17 mouse cellular contexts compared by ENCODE assay signal in genomic region chr10:116362645-116363044, GRCm38 (mm10).
DNase-seq lines count a peak whose midpoint lies in the region; ATAC-seq and TF ChIP-seq lines count a peak whose summit lies in the region.
"Had no signal": no experiment of that assay in that cellular context is flagged by ENCODE, and none has a peak within 500 bp of the region (broad histone marks: within the 10 kb centered on the region; RNA-seq: fewer than 3 reads in every experiment).

No protein-coding gene starts in this region.

- 69% methylated on average over 8 of the region's 8 CpGs for WGBS in forebrain, embryonic 14.5 days
- 88% methylated on average over 8 of the region's 8 CpGs for WGBS in forebrain, embryonic 11.5 days
- WGBS in midbrain, embryonic 15.5 days, result 51% methylated on average over 8 of the region's 8 CpGs
- WGBS in midbrain, postnatal 0 days, result 44% methylated on average over 8 of the region's 8 CpGs
- 56% methylated on average over 8 of the region's 8 CpGs for WGBS in hindbrain, embryonic 15.5 days

- no peaks in the 10 kb centered on the region for H3K36me3 ChIP-seq in forebrain, embryonic 14.5 days (ENCODE audit: control insufficient read depth, insufficient read depth, low read length)
- H3K36me3 ChIP-seq in forebrain, embryonic 11.5 days (ENCODE audit: control insufficient read depth, insufficient read depth, low read length), result no peaks in the 10 kb centered on the region
- H3K36me3 ChIP-seq in midbrain, embryonic 15.5 days (replicated peaks), result no peaks in the 10 kb centered on the region
- H3K36me3 ChIP-seq in midbrain, postnatal 0 days (ENCODE audit: insufficient read depth, low read length), result no peaks in the 10 kb centered on the region
- H3K36me3 ChIP-seq in hindbrain, embryonic 15.5 days, result no peaks in the 10 kb centered on the region
- H3K36me3 ChIP-seq: embryonic facial prominence, embryonic 10.5 days; limb, embryonic 12.5 days; liver, embryonic 13.5 days; lung, embryonic 15.5 days had no signal

- no peak for DNase-seq in forebrain, embryonic 14.5 days (ENCODE audit: low spot score)
- DNase-seq in forebrain, embryonic 11.5 days (ENCODE audit: low spot score), result no peak
- DNase-seq in midbrain, postnatal 0 days (ENCODE audit: low spot score), result no peak
- DNase-seq in retina, embryonic 14.5 days (ENCODE audit: low spot score), result no peak
- no peak for DNase-seq in kidney, adult 8-10 months
- DNase-seq: adrenal gland, postnatal 10 days; B cell, adult 2 months; kidney, postnatal 10 days; liver, embryonic 13.5 days; thymus, adult 18-20 months had no signal

- H3K4me2 ChIP-seq in forebrain, embryonic 14.5 days (ENCODE audit: low read length), result no peak overlapping the region
- no peak overlapping the region for H3K4me2 ChIP-seq in forebrain, embryonic 11.5 days (ENCODE audit: low read depth, low read length, severe bottlenecking)
- no peak overlapping the region for H3K4me2 ChIP-seq in midbrain, embryonic 15.5 days
- no peak overlapping the region for H3K4me2 ChIP-seq in midbrain, postnatal 0 days (ENCODE audit: low read depth, low read length, poor library complexity, severe bottlenecking)
- H3K4me2 ChIP-seq in hindbrain, embryonic 15.5 days, result no peak overlapping the region
- H3K4me2 ChIP-seq: heart, embryonic 12.5 days; limb, embryonic 12.5 days; liver, embryonic 13.5 days; lung, embryonic 15.5 days had no signal

- H3K9ac ChIP-seq in forebrain, embryonic 14.5 days (ENCODE audit: low read length), result no peak overlapping the region
- no peak overlapping the region for H3K9ac ChIP-seq in forebrain, embryonic 11.5 days (ENCODE audit: low read length)
- H3K9ac ChIP-seq in midbrain, embryonic 15.5 days, result no peak overlapping the region
- no peak overlapping the region for H3K9ac ChIP-seq in midbrain, postnatal 0 days (replicated peaks; ENCODE audit: low read length, poor library complexity, severe bottlenecking)
- H3K9ac ChIP-seq in hindbrain, embryonic 15.5 days, result no peak overlapping the region
- H3K9ac ChIP-seq: heart, embryonic 12.5 days; limb, embryonic 12.5 days; liver, embryonic 13.5 days; lung, embryonic 15.5 days had no signal

- no peak for TF ChIP-seq CTCF in midbrain, postnatal 0 days (IDR thresholded peaks at IDR 0.05)

- H3K4me3 ChIP-seq in forebrain, embryonic 14.5 days (ENCODE audit: low read depth, low read length), result no peak overlapping the region
- H3K4me3 ChIP-seq in forebrain, embryonic 11.5 days (ENCODE audit: low read depth, low read length), result no peak overlapping the region
- no peak overlapping the region for H3K4me3 ChIP-seq in midbrain, embryonic 15.5 days
- no peak overlapping the region for H3K4me3 ChIP-seq in midbrain, postnatal 0 days (ENCODE audit: low read depth, low read length)
- no peak overlapping the region for H3K4me3 ChIP-seq in hindbrain, embryonic 15.5 days
- H3K4me3 ChIP-seq: embryonic facial prominence, embryonic 10.5 days; heart, embryonic 12.5 days; limb, embryonic 12.5 days; liver, embryonic 13.5 days; lung, embryonic 15.5 days had no signal

- ATAC-seq in forebrain, embryonic 14.5 days, result peak; percentile 43; the same call in 1 of the 2 replicates
- no peak for ATAC-seq in forebrain, embryonic 11.5 days (replicated peaks; ENCODE audit: low FRiP score)
- ATAC-seq in midbrain, embryonic 15.5 days (replicated peaks), result peak; percentile 69
- ATAC-seq in midbrain, postnatal 0 days (ENCODE audit: low FRiP score), result no peak
- peak; percentile 42; the same call in 1 of the 2 replicates for ATAC-seq in hindbrain, embryonic 15.5 days (ENCODE audit: low FRiP score, low read depth)
- ATAC-seq: intestine, embryonic 16.5 days had no signal

- no peak overlapping the region for H3K27ac ChIP-seq in forebrain, embryonic 14.5 days (ENCODE audit: low read depth, low read length)
- no peak overlapping the region for H3K27ac ChIP-seq in forebrain, embryonic 11.5 days (ENCODE audit: low read depth, low read length)
- H3K27ac ChIP-seq in midbrain, embryonic 15.5 days, result peak overlapping the region; percentile 38; the same call in 1 of the 2 replicates
- H3K27ac ChIP-seq in midbrain, postnatal 0 days (ENCODE audit: low read depth, low read length), result no peak overlapping the region
- H3K27ac ChIP-seq in hindbrain, embryonic 15.5 days (replicated peaks), result peak overlapping the region; percentile 62
- H3K27ac ChIP-seq: embryonic facial prominence, embryonic 10.5 days; limb, embryonic 12.5 days; liver, embryonic 13.5 days; lung, embryonic 15.5 days had no signal

- H3K27me3 ChIP-seq in forebrain, embryonic 14.5 days (replicated peaks; ENCODE audit: control insufficient read depth, insufficient read depth, low read length), result no peaks in the 10 kb centered on the region
- H3K27me3 ChIP-seq in forebrain, embryonic 11.5 days (ENCODE audit: control insufficient read depth, insufficient read depth, low read length), result no peaks in the 10 kb centered on the region
- H3K27me3 ChIP-seq in midbrain, embryonic 15.5 days (replicated peaks), result no peaks in the 10 kb centered on the region
- no peaks in the 10 kb centered on the region for H3K27me3 ChIP-seq in midbrain, postnatal 0 days (ENCODE audit: insufficient read depth, low read length)
- H3K27me3 ChIP-seq in hindbrain, embryonic 15.5 days, result no peaks in the 10 kb centered on the region
- H3K27me3 ChIP-seq: heart, embryonic 12.5 days; limb, embryonic 12.5 days; liver, embryonic 13.5 days; lung, embryonic 15.5 days had no signal

- H3K9me3 ChIP-seq in forebrain, embryonic 14.5 days (replicated peaks; ENCODE audit: control insufficient read depth, low read length), result no peaks in the 10 kb centered on the region
- H3K9me3 ChIP-seq in forebrain, embryonic 11.5 days (ENCODE audit: control insufficient read depth, low read length), result no peaks in the 10 kb centered on the region
- H3K9me3 ChIP-seq in midbrain, embryonic 15.5 days, result no peaks in the 10 kb centered on the region
- no peaks in the 10 kb centered on the region for H3K9me3 ChIP-seq in midbrain, postnatal 0 days (ENCODE audit: low read length)
- H3K9me3 ChIP-seq in hindbrain, embryonic 15.5 days, result no peaks in the 10 kb centered on the region
- H3K9me3 ChIP-seq: embryonic facial prominence, embryonic 10.5 days; heart, embryonic 12.5 days; limb, embryonic 12.5 days; liver, embryonic 13.5 days; lung, embryonic 15.5 days had no signal

- H3K4me1 ChIP-seq in forebrain, embryonic 14.5 days (ENCODE audit: control insufficient read depth, insufficient read depth, low read length), result no peaks in the 10 kb centered on the region; the same call in 1 of the 2 replicates
- no peaks in the 10 kb centered on the region for H3K4me1 ChIP-seq in forebrain, embryonic 11.5 days (replicated peaks; ENCODE audit: control insufficient read depth, insufficient read depth, low read length)
- H3K4me1 ChIP-seq in midbrain, embryonic 15.5 days, result 0 out of 2 replicates have a peak, but pooled peaks cover 2% of the 10 kb centered on the region
- no peaks in the 10 kb centered on the region for H3K4me1 ChIP-seq in midbrain, postnatal 0 days (ENCODE audit: insufficient read depth, low read length)
- 0 out of 2 replicates have a peak, but pooled peaks cover 3% of the 10 kb centered on the region for H3K4me1 ChIP-seq in hindbrain, embryonic 15.5 days (replicated peaks)
- H3K4me1 ChIP-seq: embryonic facial prominence, embryonic 10.5 days; liver, embryonic 13.5 days; lung, embryonic 15.5 days had no signal

Comparison
In these comparisons a context has a peak if more than half of its experiments do, and no peak if none do; other contexts are left out.
1. ATAC-seq: peak in forebrain, embryonic 14.5 days (single experiment), midbrain, embryonic 15.5 days (single experiment) and hindbrain, embryonic 15.5 days (single experiment); none in forebrain, embryonic 11.5 days (single experiment) and midbrain, postnatal 0 days (single experiment).
2. H3K27ac ChIP-seq: peak in midbrain, embryonic 15.5 days (single experiment) and hindbrain, embryonic 15.5 days (single experiment); none in forebrain, embryonic 14.5 days (single experiment), forebrain, embryonic 11.5 days (single experiment) and midbrain, postnatal 0 days (single experiment).